Mouse (Mus musculus): Measurements from ENCODE around the gene Gcnt3.

Gcnt3 gene

GRCm38 (mm10) chr9:70037988-70038387 is at the start of gene Gcnt3:
Gene Gcnt3 (minus strand): TSS chr9:70038088.
- no peak for DNase-seq

- no peak for DNase-seq
These were observed 49.5 kb upstream of the Gcnt3 start for GRCm38 (mm10) chr9:70087379-70087778.

DNA sequence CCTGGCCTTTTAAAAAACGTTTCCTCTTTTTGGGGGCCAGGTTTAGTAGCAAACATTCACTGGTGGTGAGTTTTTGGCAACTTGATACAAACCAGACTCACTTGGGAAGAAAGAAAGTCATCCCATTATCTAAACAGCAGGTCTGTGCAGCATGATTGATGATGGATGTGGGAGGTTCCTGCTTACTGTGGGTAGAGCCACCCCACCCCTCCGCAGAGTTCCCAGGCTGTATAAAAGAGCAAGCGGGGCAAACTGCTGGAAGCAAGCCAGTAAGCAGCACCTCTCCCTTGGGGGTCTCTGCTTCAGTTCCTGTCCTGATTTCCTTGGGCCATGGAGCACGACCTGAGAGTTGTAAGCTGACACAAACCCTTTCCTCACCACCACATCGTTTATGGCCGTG is 48.2 kb upstream of the Gcnt3 start:
- DNase-seq: no peak

- peak; percentile 11 to 34 for DNase-seq
These were observed 46.2 kb upstream of the Gcnt3 start for GRCm38 (mm10) chr9:70084107-70084506.

DNA sequence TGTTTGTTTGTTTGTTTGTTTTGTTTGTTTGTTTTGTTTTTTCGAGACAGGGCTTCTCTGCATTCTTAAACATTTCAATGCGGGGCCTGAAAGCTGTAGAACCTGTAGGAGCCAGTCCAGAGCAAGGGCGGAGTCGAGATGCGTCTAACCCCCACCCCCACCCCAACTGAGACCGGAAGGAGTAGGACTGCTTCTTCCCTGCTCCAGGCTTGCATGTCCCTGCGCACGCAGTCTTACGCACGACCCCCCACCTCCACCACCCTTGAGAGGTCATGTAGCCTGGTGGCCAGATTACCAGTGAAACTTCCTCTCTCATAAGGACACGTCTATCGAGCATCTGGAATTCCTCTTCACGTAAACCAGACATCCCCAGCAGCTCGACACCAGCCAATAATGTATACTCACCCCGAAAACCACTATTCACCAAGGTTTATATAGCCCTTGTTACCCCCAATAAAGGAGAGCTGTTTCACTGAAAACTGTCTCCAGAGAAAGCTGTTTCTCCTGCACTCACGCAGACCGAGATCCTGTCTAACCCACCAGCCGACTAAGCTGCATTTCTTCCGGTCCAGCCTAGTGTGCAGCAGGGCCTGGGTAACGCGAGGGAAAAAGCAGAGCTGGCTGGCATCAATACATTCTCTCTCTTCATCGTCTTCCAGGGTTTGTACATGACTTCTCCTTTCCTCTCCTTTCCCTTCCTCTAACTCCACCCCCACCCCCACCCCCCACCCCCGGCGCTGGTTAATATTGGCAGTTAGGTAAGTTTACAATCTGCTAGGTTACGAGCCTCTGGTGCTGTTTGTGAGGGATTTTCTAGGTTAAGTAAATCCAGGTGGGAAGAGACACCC is 44.7 kb upstream of the Gcnt3 start:
- DNase-seq: no peak

GRCm38 (mm10) chr9:70081767-70082166 is 43.9 kb upstream of the Gcnt3 start:
- no peak for DNase-seq

GRCm38 (mm10) chr9:70080976-70081375 is 43.1 kb upstream of the Gcnt3 start:
- DNase-seq: no peak

- DNase-seq: peak in 1 of 2 experiments; percentile 8
These were observed 42.3 kb upstream of the Gcnt3 start for GRCm38 (mm10) chr9:70080027-70080800.

GRCm38 (mm10) chr9:70078034-70078433 is 40.1 kb upstream of the Gcnt3 start:
- no peak for DNase-seq

DNA sequence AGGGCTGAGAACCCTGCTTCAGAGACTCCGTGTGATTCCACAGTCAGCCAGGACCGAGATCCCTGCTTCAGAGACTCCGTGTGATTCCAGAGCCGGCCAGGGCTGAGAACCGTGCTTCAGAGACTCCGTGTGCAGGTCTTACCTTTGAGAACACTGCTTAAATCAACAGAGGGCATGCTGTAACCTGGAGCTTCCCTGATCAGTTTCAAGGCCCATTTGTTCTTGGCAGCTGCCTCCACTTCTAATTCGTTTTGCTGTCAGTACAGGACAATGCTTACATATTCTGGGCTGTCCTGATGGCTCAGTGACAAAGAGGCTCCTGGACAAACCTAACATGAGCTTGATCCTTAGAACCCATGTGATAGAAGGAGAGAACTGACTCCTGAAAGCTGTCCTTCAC is 39.3 kb upstream of the Gcnt3 start:
- no peak for DNase-seq

GRCm38 (mm10) chr9:70072387-70072786 is 34.5 kb upstream of the Gcnt3 start:
- no peak for DNase-seq

GRCm38 (mm10) chr9:70069961-70070435 is 32.1 kb upstream of the Gcnt3 start:
- peak in 1 of 2 experiments; percentile 21 for DNase-seq

GRCm38 (mm10) chr9:70067497-70067896 is 29.6 kb upstream of the Gcnt3 start:
- DNase-seq: no peak

DNA sequence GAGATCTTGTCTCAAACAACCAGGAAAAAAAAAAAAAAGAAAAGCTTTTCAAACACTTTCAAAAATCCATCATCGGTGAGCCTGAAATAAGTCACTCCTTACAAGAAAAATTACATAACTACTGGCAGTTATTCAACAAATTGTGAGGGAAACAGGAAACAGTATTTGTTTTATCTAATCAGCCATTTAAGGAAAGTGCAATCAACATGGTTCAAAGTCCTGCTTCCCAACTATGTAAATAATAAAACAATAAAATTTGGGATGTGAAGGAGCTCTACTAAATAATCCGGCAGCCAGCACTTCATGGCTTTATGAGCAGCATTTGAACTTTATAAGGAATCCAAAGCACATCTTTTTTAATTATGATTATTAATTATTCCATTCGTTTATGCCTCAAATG is 24.1 kb upstream of the Gcnt3 start:
- DNase-seq: no peak

DNA sequence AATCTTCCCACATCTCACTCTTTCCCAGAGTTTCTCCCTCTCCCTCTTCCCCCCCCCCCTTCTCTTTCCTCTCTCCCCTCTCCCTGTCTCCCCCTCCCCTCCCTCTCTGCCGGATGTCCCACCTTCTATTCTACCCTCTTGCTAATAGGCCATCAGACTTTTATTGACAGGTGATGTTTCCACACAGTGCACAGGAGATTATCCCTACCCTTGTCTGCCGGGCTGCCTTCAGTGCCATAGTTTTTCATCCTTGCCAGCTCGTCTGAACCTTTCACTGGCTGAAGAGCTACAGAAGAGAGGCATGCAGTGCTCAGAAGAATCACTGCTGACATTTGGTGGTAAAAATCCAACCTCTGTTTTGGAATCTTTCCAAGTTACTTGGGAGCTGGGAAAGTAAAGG is 15.5 kb upstream of the Gcnt3 start:
- no peak for DNase-seq

- no peak for DNase-seq
These were observed 14.8 kb upstream of the Gcnt3 start for GRCm38 (mm10) chr9:70052730-70053129.

GRCm38 (mm10) chr9:70049839-70050238 is 12.0 kb upstream of the Gcnt3 start:
- DNase-seq: no peak

DNA sequence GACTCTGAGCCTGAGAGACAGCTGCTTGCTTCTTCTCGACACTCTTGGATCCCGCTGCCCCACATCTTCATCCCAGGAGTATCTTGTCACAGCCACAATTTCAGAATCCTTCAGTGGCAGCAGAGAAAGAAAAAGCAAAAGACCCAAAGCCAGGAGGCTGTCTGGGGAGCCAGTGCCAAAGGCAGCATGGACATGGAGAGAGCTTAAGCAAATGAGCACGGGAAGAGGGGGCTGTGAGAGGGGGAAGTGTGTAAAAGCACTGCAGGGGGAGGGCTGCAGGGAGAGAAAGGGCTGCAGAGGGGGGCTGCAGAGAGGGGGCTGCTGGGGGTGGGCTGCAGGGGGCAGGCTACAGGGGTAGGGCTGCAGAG is 11.5 kb upstream of the Gcnt3 start:
- no peak for DNase-seq

- DNase-seq: no peak
These were observed 11.0 kb upstream of the Gcnt3 start for GRCm38 (mm10) chr9:70048751-70049415.

- no peak for DNase-seq
These were observed 10.4 kb upstream of the Gcnt3 start for GRCm38 (mm10) chr9:70048280-70048679.

- no peak for DNase-seq
These were observed 10.0 kb upstream of the Gcnt3 start for GRCm38 (mm10) chr9:70047839-70048238.

GRCm38 (mm10) chr9:70046255-70046654 is 8.4 kb upstream of the Gcnt3 start:
- DNase-seq: no peak

DNA sequence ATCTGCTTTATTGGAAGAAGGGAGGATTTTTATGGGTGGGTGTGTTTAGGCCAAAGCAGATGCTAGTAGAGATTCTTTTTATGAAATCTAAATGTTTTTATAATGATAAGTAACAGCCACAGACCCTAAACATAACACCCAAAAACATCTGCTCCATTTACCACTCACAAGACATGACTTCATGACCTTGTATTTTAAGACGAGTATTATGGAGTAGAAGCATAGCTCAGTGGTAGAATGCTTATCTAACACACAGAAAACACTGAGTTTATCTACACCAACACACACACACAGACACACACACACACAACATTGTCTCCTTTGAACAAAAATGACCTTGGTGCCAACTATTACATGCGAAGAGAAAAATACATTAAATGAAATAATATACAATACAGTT is 7.0 kb upstream of the Gcnt3 start:
- DNase-seq: no peak

Measured in lung, adult 18-20 months (tissue).